Mouse (Mus musculus) urinary bladder, adult 18-20 months (tissue): Measurements from ENCODE around the gene Mospd2.

Experiments
- DNase-seq, 2 experiments: peaks; one replicate each; pipeline ENCODE4 v3.0.0; 2022; ENCODE audit warnings: low spot score in 2 of 2, mixed read lengths in 2 of 2

Mospd2 gene

GRCm38 (mm10) chrX:164980193-164980775 lies at the start of gene Mospd2, which contains the start of gene Fancb:
TSS of gene Mospd2 (minus strand) at chrX:164980375.
TSS of gene Fancb (plus strand) at chrX:164980592.
- DNase-seq, result peak; percentile 62 to 81

GRCm38 (mm10) chrX:165004779-165005324 lies 24.7 kb upstream of the Mospd2 start, which contains the start of gene Gm17604:
TSS of gene Gm17604 (minus strand) at chrX:165004829.
- no peak for DNase-seq

- DNase-seq, result no peak
Observed at GRCm38 (mm10) chrX:165003141-165003540, 23.0 kb upstream of the Mospd2 start.

GRCm38 (mm10) chrX:164978866-164979265 lies 1.3 kb downstream of the Mospd2 start:
- DNase-seq, result no peak

GRCm38 (mm10) chrX:164971206-164971605 lies 9.0 kb downstream of the Mospd2 start:
- no peak for DNase-seq

GRCm38 (mm10) chrX:164965750-164966448 lies 14.3 kb downstream of the Mospd2 start:
- DNase-seq, result no peak

GRCm38 (mm10) chrX:164952601-164953375 lies 27.4 kb downstream of the Mospd2 start:
- DNase-seq, result no peak

GRCm38 (mm10) chrX:164951858-164952576 lies 28.2 kb downstream of the Mospd2 start:
- DNase-seq, result no peak

- no peak for DNase-seq
Observed at GRCm38 (mm10) chrX:164941540-164941939, 38.6 kb downstream of the Mospd2 start.

- DNase-seq, result no peak
Observed at GRCm38 (mm10) chrX:164912993-164913392, 67.2 kb downstream of the Mospd2 start.

- no peak for DNase-seq
Observed at GRCm38 (mm10) chrX:164912186-164912585, 68.0 kb downstream of the Mospd2 start.

GRCm38 (mm10) chrX:164901847-164902246 lies 78.3 kb downstream of the Mospd2 start:
- no peak for DNase-seq

- DNase-seq, result no peak
Observed at GRCm38 (mm10) chrX:164899805-164900204, 80.4 kb downstream of the Mospd2 start.

GRCm38 (mm10) chrX:164886260-164886659 lies 93.9 kb downstream of the Mospd2 start:
- no peak for DNase-seq
